Mouse (Mus musculus): ENCODE measurements around the gene Retreg1.
A peak's percentile ranks its signal among the peaks of the same experiment; 100 is the strongest.

Retreg1 gene

GRCm38 (mm10) chr15:25843086-25843991 lies at the start of gene Retreg1:
Gene Retreg1, plus strand, starts transcription at chr15:25843180.
- peak; percentile 91 for DNase-seq (ENCODE audit: low read depth, low spot score)

DNA sequence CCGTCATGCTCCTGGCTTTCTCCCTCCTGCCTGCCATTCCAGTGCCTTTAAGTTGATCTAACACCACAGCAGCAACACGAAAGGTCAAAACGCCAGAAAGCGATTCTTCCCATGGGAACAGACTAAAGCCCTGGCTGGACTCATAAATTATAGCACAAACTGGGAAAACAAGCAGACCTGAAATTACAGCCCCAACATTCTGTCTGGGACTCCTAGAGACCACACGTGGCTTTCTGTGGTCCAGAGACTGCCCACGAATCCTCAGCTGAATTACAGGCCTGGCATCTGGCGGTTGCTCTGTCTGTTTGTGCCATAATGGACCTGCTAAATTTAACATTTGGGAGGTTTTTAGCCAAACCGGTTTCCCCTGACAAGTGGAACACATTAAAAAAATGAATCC lies 48.9 kb upstream of the Retreg1 start:
- DNase-seq (ENCODE audit: low read depth, low spot score): no peak

- no peak for DNase-seq (ENCODE audit: low read depth, low spot score)
These were observed 47.5 kb upstream of the Retreg1 start for GRCm38 (mm10) chr15:25795496-25795895.

- peak; percentile 70 for DNase-seq (ENCODE audit: low read depth, low spot score)
These were observed 46.6 kb upstream of the Retreg1 start for GRCm38 (mm10) chr15:25796353-25796752.

GRCm38 (mm10) chr15:25797179-25797578 lies 45.8 kb upstream of the Retreg1 start:
- DNase-seq (ENCODE audit: low read depth, low spot score): no peak

- no peak for DNase-seq (ENCODE audit: low read depth, low spot score)
These were observed 45.1 kb upstream of the Retreg1 start for GRCm38 (mm10) chr15:25797888-25798287.

DNA sequence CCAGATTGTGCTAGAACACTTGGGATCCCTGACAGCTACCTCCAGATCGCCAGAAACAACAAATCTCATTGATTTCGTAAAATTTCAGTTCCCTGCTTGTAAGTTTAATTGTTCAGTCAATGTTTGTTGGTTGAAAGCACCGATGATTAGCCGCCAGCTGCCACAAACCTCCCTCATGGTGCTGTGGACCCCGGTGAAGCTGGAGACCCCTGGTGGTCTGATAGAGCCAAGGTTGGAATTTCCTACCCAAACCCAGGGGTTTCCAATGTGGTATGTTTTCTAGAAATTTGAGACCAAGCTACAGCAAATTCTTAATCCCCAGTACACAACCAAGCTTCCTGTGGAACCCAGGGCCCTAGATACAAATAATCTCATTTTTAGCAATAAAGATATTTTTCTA lies 41.3 kb upstream of the Retreg1 start:
- DNase-seq (ENCODE audit: low read depth, low spot score): no peak

DNA sequence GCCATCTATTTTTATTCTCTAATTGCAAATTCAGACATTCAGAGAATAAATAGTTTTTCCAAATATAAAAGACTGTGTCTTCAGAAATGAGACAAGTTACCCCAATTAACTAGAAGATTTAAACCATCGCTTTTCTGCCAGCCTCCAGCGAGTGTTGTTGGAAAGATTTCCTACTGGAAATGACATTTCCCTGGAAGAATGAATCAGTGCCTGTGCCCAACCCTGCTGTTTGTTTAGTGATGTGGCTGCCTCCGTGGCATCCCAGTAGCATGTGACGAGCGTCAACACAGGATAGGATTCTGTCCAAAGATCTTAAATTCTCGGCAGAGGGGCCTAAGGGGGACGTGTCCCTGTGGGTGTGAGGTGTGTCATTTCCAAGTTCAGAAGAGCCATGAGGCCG lies 40.8 kb upstream of the Retreg1 start:
- no peak for DNase-seq (ENCODE audit: low read depth, low spot score)

GRCm38 (mm10) chr15:25803111-25803510 lies 39.9 kb upstream of the Retreg1 start:
- DNase-seq (ENCODE audit: low read depth, low spot score): no peak

DNA sequence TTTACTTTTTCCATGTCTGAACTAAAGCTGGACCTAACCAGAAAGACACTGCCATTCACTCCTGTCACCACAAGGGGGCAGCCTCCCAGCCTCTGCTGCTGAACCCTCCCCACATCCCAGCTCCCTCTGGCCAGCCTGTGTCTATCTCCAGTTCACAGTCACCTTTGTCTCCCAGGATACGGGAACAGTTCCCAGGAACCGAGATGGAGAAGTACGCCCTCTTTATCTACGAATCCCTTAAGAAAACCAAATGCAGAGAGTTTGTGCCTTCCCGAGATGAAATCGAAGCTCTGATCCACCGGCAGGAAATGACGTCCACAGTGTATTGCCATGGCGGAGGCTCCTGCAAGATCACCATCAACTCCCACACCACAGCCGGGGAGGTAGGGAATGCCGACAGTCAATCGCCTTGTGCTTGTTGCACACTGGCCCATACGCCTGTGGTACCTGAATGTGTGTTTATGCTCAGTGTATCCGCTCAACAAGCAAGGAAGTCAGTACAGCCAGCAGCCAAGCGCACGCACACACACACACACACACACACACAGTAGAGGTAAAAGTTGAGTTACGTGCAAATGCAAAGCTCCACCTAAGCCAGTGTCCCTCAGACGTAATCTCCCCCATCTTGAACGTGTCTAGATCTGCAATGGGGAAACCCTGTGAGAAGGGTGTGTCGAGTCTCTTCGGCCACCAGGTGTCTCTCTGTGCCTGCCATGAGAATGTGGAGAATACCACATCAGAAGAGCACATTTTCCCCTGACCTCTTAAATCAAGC lies 37.5 kb upstream of the Retreg1 start:
- peak; percentile 94 for DNase-seq (ENCODE audit: low read depth, low spot score)

- peak; percentile 80 for DNase-seq (ENCODE audit: low read depth, low spot score)
These were observed 36.6 kb upstream of the Retreg1 start for GRCm38 (mm10) chr15:25806363-25806762.

DNA sequence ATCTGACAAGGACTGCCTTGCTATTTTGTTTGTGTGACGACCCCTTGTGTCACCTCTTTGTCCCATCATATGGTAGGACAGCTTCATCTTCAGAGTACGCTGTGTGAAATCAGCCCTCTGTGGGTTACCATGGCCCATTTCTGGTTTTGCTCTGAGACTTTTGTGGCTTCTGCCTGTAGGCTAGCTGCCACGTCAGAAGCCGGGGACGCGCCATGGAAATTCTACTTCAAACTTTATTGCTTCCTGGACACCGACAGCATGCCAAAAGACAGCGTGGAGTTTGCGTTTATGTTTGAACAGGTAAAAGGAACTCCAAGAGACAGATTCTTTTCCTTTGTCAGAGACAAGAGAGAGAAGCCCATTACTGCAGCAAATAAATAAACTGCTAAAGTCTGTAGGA lies 36.1 kb upstream of the Retreg1 start:
- no peak for DNase-seq (ENCODE audit: low read depth, low spot score)

GRCm38 (mm10) chr15:25808677-25809460 lies 34.1 kb upstream of the Retreg1 start:
- DNase-seq (ENCODE audit: low read depth, low spot score): no peak

DNA sequence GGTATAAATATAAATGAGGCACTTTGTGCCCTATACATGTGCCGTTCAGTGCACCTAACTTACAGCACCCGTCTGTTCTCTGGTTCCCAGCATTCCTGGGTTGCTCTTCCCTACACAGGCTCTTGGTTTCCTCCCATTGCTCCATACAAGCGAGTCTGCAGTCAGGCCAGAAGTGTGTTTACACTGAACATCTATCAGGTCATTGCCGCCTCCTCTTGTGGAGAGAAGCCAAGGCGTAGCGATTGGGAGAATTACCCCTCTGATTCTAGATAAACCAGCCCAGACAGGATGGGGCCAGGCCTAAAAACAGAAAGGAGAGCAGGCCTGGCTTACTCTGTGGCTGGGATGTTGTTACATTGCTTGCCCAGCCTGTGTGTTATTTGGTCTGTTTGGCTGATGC lies 33.3 kb upstream of the Retreg1 start:
- no peak for DNase-seq (ENCODE audit: low read depth, low spot score)

GRCm38 (mm10) chr15:25811834-25812250 lies 31.1 kb upstream of the Retreg1 start:
- peak; percentile 88 for DNase-seq (ENCODE audit: low read depth, low spot score)

DNA sequence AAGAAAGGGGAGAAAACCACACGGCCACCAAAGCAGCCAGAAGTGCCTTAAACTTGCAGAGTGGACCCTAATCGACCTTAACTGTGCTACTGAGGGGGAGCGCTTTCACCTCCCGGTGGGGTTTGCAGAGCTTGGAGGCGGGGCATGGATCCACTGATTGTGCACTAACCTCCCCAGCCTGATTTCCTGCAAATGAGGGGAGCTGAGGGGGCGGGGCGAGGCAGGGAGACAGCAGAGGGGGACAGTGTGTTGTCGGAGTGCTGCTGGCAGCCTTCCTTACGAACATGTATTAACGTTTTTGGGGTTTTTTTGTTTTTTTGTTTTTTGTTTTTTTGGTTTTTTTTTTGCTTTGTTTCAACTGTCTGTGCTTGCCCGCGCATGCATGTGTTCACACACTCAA lies 30.5 kb upstream of the Retreg1 start:
- peak; percentile 89 for DNase-seq (ENCODE audit: low read depth, low spot score)

GRCm38 (mm10) chr15:25814535-25814934 lies 28.4 kb upstream of the Retreg1 start:
- peak; percentile 44 for DNase-seq (ENCODE audit: low read depth, low spot score)

DNA sequence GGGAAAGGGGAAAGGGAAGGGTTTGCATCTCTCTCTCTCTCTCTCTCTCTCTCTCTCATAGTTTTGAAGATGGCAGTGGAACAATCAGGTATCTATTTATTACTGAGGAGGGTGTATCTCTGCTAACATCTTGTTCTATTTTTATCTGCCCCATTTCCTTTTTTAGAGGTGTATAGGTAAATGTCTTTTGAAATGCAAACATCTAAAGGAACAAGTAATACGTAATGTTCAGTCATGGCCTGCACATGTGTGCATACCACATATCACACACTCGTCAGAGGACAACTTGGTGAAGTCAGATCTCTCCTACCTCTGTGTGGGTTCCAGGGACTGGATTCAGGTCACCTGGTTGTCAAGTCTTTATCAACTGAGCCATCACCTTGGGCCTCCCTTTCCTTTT lies 25.8 kb upstream of the Retreg1 start:
- peak; percentile 17 for DNase-seq (ENCODE audit: low read depth, low spot score)

DNA sequence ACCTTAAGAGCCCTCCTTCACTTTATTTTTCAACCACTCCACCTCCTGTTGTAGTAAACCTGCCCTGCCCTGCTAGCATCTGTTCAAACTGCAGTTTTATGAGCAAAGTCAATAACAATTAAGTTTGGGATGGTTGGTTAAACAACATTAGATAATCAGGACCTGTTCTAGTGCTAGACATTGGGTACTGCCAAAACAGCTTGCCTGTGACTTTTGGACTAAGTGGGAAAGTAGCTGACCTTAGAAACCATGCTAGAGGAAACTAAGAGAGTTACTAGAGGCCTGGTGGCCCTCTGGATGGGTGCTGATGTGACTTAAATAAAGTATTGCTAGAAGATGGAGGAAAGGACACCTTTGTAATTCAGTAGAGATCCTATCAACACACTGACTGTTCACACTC lies 21.0 kb upstream of the Retreg1 start:
- DNase-seq (ENCODE audit: low read depth, low spot score): no peak

GRCm38 (mm10) chr15:25822656-25823055 lies 20.3 kb upstream of the Retreg1 start:
- DNase-seq (ENCODE audit: low read depth, low spot score): no peak

DNA sequence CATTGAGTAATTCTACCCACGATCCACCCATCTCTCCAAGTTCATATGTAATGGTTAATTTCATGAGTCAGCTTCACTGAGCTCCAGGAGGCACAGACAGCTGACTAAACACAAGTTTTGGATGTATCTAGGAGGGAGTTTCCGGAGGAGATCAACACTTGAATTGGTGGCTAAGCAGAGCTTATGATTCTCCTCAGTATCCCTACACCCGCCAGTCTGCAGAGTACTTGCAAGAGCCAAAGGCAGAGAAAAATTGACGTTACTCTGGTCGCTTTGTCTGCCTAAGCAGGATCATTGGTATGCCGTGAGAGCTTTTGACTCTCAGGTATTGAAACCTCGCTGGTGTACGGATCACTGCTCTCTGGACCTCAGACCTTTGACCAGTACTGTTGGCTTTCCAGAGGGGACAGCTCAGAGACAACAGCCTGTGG lies 16.4 kb upstream of the Retreg1 start:
- no peak for DNase-seq (ENCODE audit: low read depth, low spot score)

- peak; percentile 66 for DNase-seq (ENCODE audit: low read depth, low spot score)
These were observed 14.5 kb upstream of the Retreg1 start for GRCm38 (mm10) chr15:25828464-25828863.
